Mouse (Mus musculus): ENCODE results near the gene Kcne2. TPM values are rescaled to one million over a fixed set of nuclear protein-coding genes. Genes with fewer than 3 reads are reported as not detected.

Gene Kcne2
- polyA plus RNA-seq, 1 experiment, result not detected

DNA sequence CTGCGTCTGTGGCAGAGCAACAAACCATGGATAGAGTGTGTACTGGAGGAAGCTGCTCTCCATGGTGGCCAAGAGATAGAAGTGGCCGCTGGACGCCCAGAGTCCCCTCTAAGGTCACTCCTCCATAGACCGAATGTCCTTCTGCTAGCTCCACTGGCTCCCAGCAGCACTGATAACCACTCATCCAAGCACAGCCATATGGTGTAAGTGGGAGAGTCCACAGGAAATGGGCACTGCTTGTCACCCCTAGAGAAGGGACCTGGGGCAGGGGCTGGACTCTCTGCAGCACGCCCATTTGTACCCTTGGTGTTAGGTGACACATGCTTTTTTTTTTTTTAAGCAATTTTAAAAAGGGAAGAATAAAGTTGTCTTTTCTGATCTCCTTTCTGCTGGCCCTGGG is 38.8 kb downstream of the Kcne2 start:
- TF ChIP-seq GATA1 (IDR thresholded peaks at IDR 0.05; ENCODE audit: low read length), result no peak

DNA sequence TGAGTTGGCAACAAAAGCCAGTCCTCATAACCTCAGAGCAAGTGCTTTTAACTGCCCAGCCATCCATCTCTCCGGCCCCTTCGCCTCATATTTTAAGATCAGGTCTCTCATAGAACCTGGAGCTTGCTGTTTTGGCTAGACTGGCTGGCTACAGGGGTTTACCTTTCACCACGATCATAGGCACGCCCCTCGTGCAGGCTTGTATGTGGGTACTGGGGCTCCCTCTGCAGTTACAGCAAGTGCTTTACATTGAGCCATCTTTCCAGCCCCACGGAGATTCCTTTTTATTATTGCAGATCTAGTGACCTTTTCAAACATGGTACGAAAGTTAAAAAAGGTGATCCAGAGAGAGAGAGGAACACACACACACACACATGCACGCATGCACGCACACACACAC is 42.4 kb downstream of the Kcne2 start:
- TF ChIP-seq GATA1 (IDR thresholded peaks at IDR 0.05; ENCODE audit: low read length), result no peak

DNA sequence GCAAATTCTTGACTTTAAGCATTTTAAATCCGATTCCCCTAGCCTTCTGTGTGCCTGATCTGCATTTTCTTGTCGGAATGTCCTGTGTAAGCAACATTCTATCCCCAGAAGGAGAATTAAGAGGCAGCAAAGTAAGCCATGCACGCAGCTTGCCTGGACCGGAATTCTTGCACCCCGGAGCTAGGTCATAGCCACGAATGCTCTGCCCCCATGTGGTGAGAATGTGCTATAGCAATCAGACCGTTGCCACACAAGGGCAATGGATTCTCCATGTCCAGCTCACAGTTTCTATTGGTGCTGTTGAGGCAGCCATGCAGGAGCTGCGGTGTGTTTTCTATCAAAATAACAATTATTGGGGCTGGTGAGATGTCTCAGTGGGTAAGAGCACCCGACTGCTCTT is 44.1 kb downstream of the Kcne2 start:
- no peak for TF ChIP-seq GATA1 (IDR thresholded peaks at IDR 0.05; ENCODE audit: low read length)

DNA sequence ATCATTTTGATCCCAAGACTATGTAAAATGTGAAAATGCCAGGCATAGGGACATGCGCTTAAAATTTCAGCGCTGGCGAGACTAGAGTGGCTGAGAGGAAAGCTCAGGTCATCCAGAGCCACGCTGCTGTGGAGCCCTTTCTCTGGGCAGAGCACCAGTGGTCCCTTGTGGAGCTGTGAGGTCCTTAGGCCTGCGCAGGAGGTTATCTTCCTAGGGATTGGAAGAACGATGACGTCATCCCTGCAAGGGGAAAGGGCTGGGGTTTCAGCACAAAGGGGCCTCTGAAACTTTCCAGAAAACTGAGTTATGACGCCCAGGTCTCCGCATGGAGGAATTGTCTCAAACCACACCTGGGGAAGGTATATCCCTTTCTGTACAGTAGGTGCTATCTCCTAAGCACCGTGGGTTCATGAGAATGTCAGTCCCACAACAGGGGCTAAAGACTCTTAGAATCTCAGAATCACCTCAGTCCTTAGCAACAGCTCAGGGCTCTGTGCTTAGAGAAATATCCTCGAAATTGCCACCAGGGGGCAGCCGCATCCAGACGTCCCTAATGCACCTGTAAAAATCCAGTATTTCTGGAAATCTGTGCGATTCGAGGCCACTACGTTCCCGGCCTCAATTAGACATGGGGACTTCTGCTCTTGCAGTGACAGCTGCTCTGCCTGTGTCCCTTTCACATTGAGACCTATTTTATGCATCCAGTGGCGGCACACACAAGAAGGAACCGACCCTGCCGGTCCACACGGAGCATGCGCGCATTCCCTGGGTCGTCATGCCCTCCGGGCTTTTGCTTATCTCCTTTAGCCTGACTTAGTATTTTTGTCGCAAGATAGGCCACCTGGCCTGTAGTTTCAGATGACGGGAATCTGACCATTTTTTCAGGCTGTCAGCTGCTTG is 48.7 kb downstream of the Kcne2 start:
- no peak for TF ChIP-seq GATA1 (IDR thresholded peaks at IDR 0.05; ENCODE audit: low read length)

DNA sequence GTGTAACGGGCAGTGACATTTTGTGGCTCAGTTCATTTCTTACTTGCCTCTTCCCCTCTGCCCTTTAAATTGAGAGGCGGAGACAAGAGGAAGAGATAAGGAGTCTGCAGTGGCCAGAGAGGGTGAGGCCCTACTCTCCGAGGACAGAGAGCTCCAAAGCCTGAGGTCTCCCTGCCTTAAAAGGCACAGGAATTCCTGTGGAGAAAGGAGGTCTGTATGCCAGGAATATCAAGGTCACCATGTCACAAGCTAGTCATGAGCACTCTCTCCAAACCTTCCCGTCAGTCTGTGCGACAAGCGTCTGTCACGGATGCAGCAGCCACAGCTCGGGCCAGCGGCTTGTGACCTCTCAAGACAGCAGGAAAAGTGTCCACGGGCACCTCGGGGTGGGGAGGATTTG is 53.0 kb downstream of the Kcne2 start:
- TF ChIP-seq GATA1 (IDR thresholded peaks at IDR 0.05; ENCODE audit: low read length), result no peak

DNA sequence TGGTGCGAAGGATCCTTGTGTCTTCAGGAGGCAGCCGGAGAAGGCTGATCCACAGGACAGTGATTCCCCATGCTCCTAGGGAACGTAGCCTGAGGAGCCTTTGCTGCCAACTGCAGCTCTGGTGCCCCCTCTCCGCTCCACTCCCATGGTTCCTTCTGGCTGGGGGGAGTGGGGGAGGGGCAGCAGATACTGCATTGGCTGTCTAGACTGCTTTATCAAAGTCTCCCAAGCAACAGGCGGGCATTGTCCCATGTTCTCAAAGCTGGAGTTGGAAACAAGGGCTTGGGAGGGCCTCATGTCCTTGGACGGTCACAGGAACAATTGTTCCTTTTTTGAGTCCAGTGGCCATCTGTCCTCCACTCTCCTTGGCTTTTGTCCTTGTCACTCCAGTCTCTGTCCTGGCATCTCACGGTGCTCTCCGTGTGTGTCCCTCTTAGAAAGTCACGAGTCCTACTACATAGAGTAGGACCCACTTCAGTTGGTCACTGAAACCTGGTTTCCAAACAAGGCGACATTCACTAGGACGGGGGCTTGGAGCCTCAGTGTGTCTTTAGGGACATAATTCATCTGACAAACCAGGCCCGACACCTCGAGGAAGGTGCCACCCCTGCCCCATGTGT is 54.2 kb downstream of the Kcne2 start:
- TF ChIP-seq GATA1 (IDR thresholded peaks at IDR 0.05; ENCODE audit: low read length), result no peak

Other genes starting within 250 kb of the Kcne2 start
- gene Mrps6, start 234.1 kb upstream of the Kcne2 start, polyA plus RNA-seq (2012), result 24.0 and 26.1 TPM in 2 replicates
- gene Gm49711, start 234.1 kb upstream of the Kcne2 start, polyA plus RNA-seq (2012), result 7.4 TPM in 1 of 2 replicates, not detected in the other
- gene Slc5a3, start 234.1 kb upstream of the Kcne2 start, polyA plus RNA-seq (2012), result 0.02 and 0.03 TPM in 2 replicates
- gene Smim11, start 8.9 kb downstream of the Kcne2 start, polyA plus RNA-seq (2012), result 3.7 and 4.7 TPM in 2 replicates
- not detected in 2 replicates for gene Fam243, start 29.1 kb downstream of the Kcne2 start, polyA plus RNA-seq (2012)
- gene Kcne1, start 67.1 kb downstream of the Kcne2 start, polyA plus RNA-seq (2012), result not detected in 2 replicates
- gene Rcan1, start 178.5 kb downstream of the Kcne2 start, polyA plus RNA-seq (2012), result 13.4 and 18.7 TPM in 2 replicates
- gene Clic6, start 193.3 kb downstream of the Kcne2 start, polyA plus RNA-seq (2012), result not detected in 2 replicates

Data from G1E-ER4 (cell line).